Mouse (Mus musculus) hindbrain, embryonic 10.5 days (tissue): ENCODE results near the gene Mtfmt. TPM values are rescaled to one million over a fixed set of nuclear protein-coding genes. Genes with fewer than 3 reads are reported as not detected.

Experiments
- DNase-seq: peaks from one replicate; pipeline ENCODE4 v3.0.0-alpha.2; 2017; ENCODE audit warnings: low spot score
- H3K27ac ChIP-seq: fragments of 300-500 bp; sonication (generic); 2 replicates; pipeline ENCODE4 v1.5.1; 2016; ENCODE audit warnings: mild to moderate bottlenecking, moderate library complexity
- H3K27me3 ChIP-seq: fragments of 300-500 bp; sonication (generic); 2 replicates; pipeline ENCODE4 v1.6.1; 2016; ENCODE audit warnings: mild to moderate bottlenecking; ENCODE audit not compliant: poor library complexity, insufficient read depth, severe bottlenecking
- H3K36me3 ChIP-seq: fragments of 300-500 bp; sonication (generic); 2 replicates; pipeline ENCODE4 v1.6.1; 2016; ENCODE audit warnings: mild to moderate bottlenecking, moderate library complexity
- H3K4me1 ChIP-seq: fragments of 300-500 bp; sonication (generic); replicated peaks from 2 replicates; pipeline ENCODE4 v1.6.1; 2016; ENCODE audit warnings: mild to moderate bottlenecking
- H3K4me3 ChIP-seq: fragments of 300-500 bp; sonication (generic); 2 replicates; pipeline ENCODE4 v1.5.1; 2016; ENCODE audit warnings: mild to moderate bottlenecking, moderate library complexity
- H3K9me3 ChIP-seq: fragments of 300-500 bp; sonication (generic); 2 replicates; pipeline ENCODE4 v1.6.1; 2016; ENCODE audit warnings: mild to moderate bottlenecking, moderate library complexity
- whole genome bisulfite sequencing: fragments of 180-500 bp; shearing (Covaris S2); methylation state at CpG from one replicate; pipeline ENCODE4 v1.1.7; 2016; 5-methylcytosine and 5-hydroxymethylcytosine counted together
- polyA plus RNA-seq: library from polyadenylated mRNA; unstranded; fragments of >200 nt; fragmentation: Nextera tagmentation; extraction: Ambion mirVana; gene quantifications from 2 replicates; pipeline ENCODE4 v1.2.1, GENCODE M21; 2016

Mtfmt gene
- polyA plus RNA-seq, 1 experiment from 2014 or later, result 20.5 TPM

DNA sequence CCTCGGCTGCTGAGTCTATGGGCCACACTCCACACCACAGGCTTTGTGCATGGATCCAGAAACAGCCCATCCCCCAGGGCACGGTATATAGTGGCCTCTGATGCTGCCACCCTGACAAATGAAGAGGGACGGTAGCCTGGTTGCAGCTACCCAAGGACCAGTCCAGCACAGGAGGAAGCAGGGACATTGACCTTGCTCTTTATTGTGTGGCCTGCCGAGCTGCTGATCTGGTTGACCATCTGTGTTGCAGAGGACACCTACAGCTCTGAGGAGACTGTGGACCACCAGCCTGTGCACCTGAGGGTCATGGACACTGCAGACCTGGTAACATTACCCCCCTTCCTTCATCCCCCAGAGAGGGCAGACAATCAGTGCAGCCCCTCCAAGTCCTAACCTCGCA, 28.3 kb upstream of the Mtfmt start:
- H3K4me1 ChIP-seq, result no peaks in the 10 kb centered on the region
- 80% methylated on average over 5 of the region's 5 CpGs for WGBS
- H3K36me3 ChIP-seq, result no peaks in the 10 kb centered on the region
- H3K9me3 ChIP-seq, result no peaks in the 10 kb centered on the region
- H3K27me3 ChIP-seq, result no peaks in the 10 kb centered on the region
- no peak overlapping the region for H3K4me3 ChIP-seq
- DNase-seq, result no peak
- H3K27ac ChIP-seq, result no peak overlapping the region

DNA sequence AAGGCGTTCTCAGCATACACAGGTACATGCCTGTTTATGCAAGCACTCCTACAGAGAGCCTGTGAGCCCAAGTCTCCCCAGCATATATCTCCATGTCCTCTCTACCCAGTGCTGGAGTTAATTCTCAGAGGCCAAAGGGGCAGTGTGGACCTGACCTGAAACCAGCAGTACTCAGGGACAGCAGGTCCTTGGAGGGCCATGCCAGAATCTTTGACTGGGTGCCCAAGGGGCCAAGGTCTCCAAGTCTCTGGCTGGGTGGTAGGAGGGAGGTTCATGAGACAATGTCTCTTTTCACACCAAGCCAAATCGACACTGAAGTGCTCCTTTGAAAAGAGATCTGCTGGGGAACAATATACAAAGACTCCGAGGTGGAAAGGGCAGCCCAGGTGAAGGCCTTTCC, 27.7 kb upstream of the Mtfmt start:
- Histone ChIP-seq H3K36me3 (no peaks in the 10 kb centered on the region), H3K4me1 (no peaks in the 10 kb centered on the region), H3K4me3 (no peak overlapping the region), H3K27ac (no peak overlapping the region), H3K9me3 (no peaks in the 10 kb centered on the region), H3K27me3 (no peaks in the 10 kb centered on the region)
- DNase-seq, result no peak
- 71% methylated on average over 3 of the region's 3 CpGs for WGBS

DNA sequence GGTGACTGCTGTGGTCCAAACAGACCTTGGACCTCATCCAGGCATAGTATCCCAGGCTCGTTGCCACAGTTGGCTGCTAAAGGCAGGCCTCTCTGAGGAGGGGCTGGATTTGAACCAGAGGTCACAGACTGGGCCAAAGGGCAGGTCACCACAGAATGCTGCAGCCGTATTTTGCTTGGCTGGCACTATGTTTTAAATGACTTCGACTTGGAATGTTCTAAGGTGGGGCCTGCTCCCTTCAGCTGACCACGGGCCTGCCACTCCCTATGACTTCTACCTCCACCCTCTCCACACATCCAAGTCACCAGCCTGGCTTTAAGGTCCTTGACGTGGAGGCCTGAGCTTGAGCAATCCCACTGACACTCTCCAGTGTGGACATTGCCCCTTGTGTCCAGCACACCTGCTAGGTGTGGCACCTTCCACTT, 26.7 kb upstream of the Mtfmt start:
- no peaks in the 10 kb centered on the region for H3K4me1 ChIP-seq
- no peak overlapping the region for H3K27ac ChIP-seq
- 73% methylated on average over 5 of the region's 5 CpGs for WGBS
- no peak for DNase-seq
- no peaks in the 10 kb centered on the region for H3K27me3 ChIP-seq
- H3K36me3 ChIP-seq, result no peaks in the 10 kb centered on the region
- H3K4me3 ChIP-seq, result no peak overlapping the region
- no peaks in the 10 kb centered on the region for H3K9me3 ChIP-seq

DNA sequence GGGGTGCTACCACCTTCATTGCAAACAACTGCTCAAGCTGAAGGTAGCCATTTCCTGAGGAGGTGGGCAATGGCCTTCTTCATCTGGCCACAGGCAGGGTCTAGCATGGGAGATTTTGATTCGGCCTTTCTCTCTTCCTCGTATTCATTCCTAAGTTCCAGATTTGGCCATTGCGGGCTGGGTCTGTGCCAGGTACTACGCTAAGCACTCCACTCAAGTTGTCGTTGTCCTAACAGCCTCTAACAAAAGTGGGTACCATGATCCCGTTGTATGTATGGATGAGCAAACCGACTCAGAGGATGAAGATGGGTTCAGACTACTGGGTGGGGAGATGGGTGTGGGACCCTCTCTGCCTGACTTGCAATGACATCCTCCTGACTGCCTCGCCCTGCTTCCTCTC, 25.2 kb upstream of the Mtfmt start:
- no peaks in the 10 kb centered on the region for H3K36me3 ChIP-seq
- no peak overlapping the region for H3K27ac ChIP-seq
- no peaks in the 10 kb centered on the region for H3K27me3 ChIP-seq
- H3K4me3 ChIP-seq, result no peak overlapping the region
- DNase-seq, result no peak
- 94% methylated on average over 8 of the region's 8 CpGs for WGBS
- no peaks in the 10 kb centered on the region for H3K9me3 ChIP-seq
- no peaks in the 10 kb centered on the region for H3K4me1 ChIP-seq

DNA sequence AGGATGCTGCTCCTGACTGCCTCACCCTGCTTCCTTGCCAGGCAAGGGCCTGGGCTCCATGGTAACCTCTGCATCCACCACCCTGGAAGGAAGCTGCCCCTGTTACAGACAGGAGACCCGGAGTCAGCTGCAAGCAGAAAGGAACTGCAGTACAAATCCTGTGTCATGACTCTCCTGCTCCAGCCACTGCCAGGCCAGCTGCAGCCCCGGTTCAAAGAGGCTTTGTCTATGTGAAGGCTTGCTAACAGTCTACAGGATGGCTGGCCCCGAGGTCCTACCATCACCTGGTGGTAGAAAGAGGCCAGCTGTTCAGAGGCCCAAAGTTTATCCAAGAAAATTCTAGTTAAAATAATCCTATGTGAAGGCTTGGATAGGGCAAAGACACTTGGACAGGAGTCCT, 24.3 kb upstream of the Mtfmt start:
- Histone ChIP-seq H3K4me1 (no peaks in the 10 kb centered on the region), H3K27ac (no peak overlapping the region), H3K9me3 (no peaks in the 10 kb centered on the region), H3K36me3 (no peaks in the 10 kb centered on the region), H3K4me3 (no peak overlapping the region), H3K27me3 (no peaks in the 10 kb centered on the region)
- no peak for DNase-seq
- 75% methylated on average over 3 of the region's 3 CpGs for WGBS

DNA sequence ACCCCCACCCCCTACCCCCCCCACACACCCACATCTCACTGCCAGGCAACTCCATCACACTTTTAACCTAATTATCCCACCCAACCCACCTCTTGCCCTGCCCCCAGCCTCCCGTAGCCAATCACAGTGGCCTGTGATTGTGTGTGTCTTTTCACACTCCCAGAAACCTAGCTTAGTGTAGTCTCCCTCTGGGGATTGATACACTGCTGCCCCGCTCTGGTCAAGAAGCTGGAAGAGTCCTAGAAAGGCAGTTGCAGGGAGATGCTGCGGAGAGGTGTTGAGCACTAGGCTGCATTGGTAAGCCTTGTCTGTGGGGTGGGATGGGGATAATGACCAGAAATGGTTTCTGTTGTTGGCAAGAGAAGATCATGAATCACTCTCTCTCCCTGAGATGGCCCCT, 17.8 kb upstream of the Mtfmt start:
- 61% methylated on average over 3 of the region's 3 CpGs for WGBS
- no peak for DNase-seq
- no peak overlapping the region for H3K4me3 ChIP-seq
- H3K4me1 ChIP-seq, result 0 out of 2 replicates have a peak, but pooled peaks cover 3% of the 10 kb centered on the region
- no peaks in the 10 kb centered on the region for H3K27me3 ChIP-seq
- H3K36me3 ChIP-seq, result no peaks in the 10 kb centered on the region
- H3K27ac ChIP-seq, result no peak overlapping the region
- H3K9me3 ChIP-seq, result no peaks in the 10 kb centered on the region

DNA sequence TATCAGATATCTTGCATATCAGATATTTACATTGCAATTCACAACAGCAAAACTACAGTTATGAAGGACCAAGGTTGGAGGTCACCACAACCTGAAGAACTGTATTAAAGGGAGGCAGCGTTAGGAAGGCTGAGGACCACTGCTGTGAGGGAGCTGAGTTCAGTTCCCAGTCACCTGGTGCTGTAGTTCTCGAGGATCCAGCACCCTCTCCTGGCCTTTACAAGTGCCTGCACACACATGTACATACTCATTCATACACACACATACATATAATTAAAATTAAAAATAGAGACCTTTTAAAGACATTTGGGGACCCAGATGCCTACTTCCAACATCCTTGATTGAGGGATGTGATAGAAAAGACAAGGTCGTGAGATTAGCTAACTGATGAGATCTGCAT, 15.9 kb upstream of the Mtfmt start:
- no peak for DNase-seq
- no peaks in the 10 kb centered on the region for H3K9me3 ChIP-seq
- H3K4me1 ChIP-seq, result 0 out of 2 replicates have a peak, but pooled peaks cover 4% of the 10 kb centered on the region
- H3K27me3 ChIP-seq, result no peaks in the 10 kb centered on the region
- 74% methylated on average over 3 of the region's 3 CpGs for WGBS
- no peak overlapping the region for H3K27ac ChIP-seq
- no peak overlapping the region for H3K4me3 ChIP-seq
- H3K36me3 ChIP-seq, result no peaks in the 10 kb centered on the region

DNA sequence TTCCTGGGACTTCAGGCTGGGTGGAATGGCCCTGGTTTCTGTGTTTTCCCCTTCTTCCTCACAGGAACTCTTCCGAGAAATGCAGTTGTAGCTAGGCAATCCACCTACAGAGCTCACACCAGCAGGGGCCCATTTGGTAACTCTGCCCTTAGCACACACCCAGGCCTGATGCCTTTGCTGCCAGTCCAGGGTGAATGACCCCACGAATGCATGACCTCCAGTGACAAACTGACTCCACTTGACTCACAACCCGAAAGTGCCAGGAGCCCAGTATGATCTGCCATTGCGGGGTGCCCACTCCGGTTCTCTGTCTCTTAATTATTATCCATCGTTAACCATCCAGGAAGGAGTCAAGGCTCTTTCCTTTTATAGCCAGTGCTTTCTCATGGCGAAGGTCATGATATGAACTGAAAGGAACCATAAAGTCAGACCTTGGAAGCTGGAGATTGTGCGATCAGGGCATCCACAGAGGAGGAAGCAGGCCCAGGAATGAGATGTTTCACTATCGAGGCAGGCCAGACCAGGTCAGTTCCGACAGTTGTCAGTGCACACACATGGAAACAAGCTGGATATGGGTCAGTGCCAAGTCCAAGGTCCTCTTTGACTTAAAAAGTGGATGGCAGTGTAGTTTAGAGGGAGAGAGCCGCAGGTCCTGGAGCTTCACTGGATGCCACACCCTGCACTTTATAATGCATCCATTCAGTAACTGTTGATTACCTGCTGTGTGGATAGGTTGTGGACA, 12.7 kb upstream of the Mtfmt start, which contains the start of gene Slc51b:
Gene Slc51b, minus strand, starts transcription at position 196 of the 742 bp plus-strand sequence.
- no peak for DNase-seq
- Histone ChIP-seq H3K27me3 (no peaks in the 10 kb centered on the region), H3K36me3 (no peaks in the 10 kb centered on the region), H3K9me3 (no peaks in the 10 kb centered on the region), H3K4me1 (0 out of 2 replicates have a peak, but pooled peaks cover 3% of the 10 kb centered on the region), H3K4me3 (no peak within 1 kb of the TSS), H3K27ac (no peak within 1 kb of the TSS)
- 83% methylated on average over 11 of the region's 11 CpGs for WGBS

DNA sequence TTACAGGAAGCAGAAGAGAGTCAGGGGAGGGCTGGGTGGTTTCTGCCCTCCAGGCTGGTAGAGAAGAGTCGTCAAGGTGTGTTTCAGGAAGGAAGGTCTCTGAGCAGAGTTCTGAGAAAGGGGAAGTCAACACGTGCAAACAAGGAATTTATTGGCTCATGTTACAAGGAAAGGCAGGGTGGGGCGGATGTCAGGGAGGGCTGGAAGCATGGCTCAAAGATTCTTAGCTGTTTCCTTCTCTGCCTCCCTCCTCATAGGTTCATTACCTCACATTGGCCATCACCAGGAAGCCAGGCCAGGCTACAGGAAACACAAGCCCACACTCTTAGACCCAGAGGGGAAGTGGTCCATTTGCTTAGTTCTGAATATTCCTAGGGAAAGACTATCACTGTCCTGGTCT, 11.2 kb upstream of the Mtfmt start:
- Histone ChIP-seq H3K4me1 (0 out of 2 replicates have a peak, but pooled peaks cover 3% of the 10 kb centered on the region), H3K27ac (no peak overlapping the region), H3K27me3 (no peaks in the 10 kb centered on the region), H3K9me3 (no peaks in the 10 kb centered on the region), H3K36me3 (no peaks in the 10 kb centered on the region), H3K4me3 (no peak overlapping the region)
- 47% methylated on average over 3 of the region's 3 CpGs for WGBS
- DNase-seq, result no peak

DNA sequence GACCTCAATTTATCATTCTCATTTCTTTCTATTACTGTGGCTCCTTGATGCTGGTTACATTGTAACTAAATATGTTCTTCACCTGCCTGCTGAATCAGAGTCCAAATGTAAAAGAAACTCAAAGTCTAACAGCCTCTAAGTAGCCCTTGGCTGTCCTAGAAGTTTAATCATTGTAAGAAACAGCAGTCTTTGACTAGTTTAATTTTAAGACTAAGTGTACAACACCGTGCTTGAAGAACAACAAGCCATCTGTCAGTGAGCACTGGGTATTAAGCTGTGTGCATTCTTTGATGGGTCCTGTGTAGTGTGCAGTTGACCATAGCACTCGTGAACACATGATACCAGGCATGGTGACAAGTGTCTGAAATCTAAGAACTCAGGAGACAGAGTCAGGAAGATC, 8.1 kb upstream of the Mtfmt start:
- no peaks in the 10 kb centered on the region for H3K27me3 ChIP-seq
- H3K4me3 ChIP-seq, result no peak overlapping the region
- 80% methylated on average over 2 of the region's 2 CpGs for WGBS
- no peak overlapping the region for H3K27ac ChIP-seq
- no peaks in the 10 kb centered on the region for H3K9me3 ChIP-seq
- no peak for DNase-seq
- 0 out of 2 replicates have a peak, but pooled peaks cover 3% of the 10 kb centered on the region for H3K4me1 ChIP-seq
- no peaks in the 10 kb centered on the region for H3K36me3 ChIP-seq

DNA sequence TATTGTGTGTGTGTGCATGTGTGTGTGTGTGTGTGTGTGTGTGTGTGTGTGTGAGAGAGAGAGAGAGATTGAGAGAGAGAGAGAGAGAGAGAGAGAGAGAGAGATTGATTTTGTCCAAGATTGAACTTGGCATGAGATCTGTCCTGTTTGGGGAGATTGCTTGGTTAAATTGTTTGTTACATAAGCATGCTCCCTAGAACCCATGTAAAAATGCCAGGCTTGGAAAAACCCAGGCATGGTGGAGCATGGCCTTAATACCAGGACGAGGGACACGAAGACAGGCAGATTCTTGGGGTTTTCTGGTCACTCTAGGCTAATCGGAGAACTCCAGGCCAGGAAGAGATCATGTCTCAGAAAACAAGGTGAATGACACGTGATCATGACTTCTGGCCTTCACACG, 7.6 kb upstream of the Mtfmt start:
- no peak for DNase-seq
- WGBS, result 89% methylated on average over 5 of the region's 5 CpGs
- Histone ChIP-seq H3K4me1 (0 out of 2 replicates have a peak, but pooled peaks cover 3% of the 10 kb centered on the region), H3K9me3 (no peaks in the 10 kb centered on the region), H3K4me3 (no peak overlapping the region), H3K27me3 (no peaks in the 10 kb centered on the region), H3K27ac (no peak overlapping the region), H3K36me3 (no peaks in the 10 kb centered on the region)

DNA sequence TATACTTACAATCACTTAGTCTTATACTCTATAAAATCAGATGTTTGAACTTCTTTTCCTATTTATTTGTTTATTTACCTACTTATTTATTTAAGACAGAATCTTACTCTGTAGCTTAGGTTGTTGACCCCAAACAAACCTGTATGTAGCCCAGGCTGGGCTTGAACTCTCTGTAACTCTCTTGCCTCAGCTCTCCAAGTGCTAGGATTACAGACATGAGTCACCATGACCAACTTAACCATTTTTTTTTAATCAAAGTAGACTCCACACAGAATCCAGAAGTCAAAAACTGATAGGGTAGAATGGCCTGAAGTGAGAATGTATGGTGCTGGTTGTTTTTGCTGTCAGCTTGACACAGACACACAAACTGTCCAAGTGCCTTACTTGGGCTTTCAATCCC, 5.2 kb upstream of the Mtfmt start:
- Histone ChIP-seq H3K4me1 (no peaks in the 10 kb centered on the region), H3K27ac (no peak overlapping the region), H3K9me3 (no peaks in the 10 kb centered on the region), H3K27me3 (no peaks in the 10 kb centered on the region), H3K4me3 (no peak overlapping the region), H3K36me3 (no peaks in the 10 kb centered on the region)
- DNase-seq, result no peak

DNA sequence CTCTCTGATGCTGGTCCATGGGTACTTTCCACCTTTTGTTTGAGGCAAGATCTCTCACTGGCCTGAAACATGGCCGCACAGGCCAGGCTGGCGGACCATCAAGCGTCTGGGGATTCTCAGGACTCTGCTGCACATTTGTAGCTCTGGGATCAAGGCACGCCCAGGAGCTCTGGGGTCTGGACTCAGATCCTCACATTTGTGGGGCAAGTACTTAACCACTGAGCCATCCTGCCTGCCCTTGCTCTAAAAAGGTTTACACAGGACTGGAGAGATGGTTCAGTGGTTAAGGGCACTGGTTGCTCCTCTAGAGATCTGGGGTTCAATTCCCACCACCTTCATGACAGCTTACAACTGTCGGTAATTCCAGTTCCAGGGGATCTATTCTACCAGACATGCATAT, 4.7 kb upstream of the Mtfmt start:
- 84% methylated on average over 5 of the region's 5 CpGs for WGBS
- H3K4me1 ChIP-seq, result 0 out of 2 replicates have a peak, but pooled peaks cover 2% of the 10 kb centered on the region
- no peaks in the 10 kb centered on the region for H3K27me3 ChIP-seq
- no peak overlapping the region for H3K27ac ChIP-seq
- no peak overlapping the region for H3K4me3 ChIP-seq
- DNase-seq, result no peak
- H3K9me3 ChIP-seq, result no peaks in the 10 kb centered on the region
- H3K36me3 ChIP-seq, result no peaks in the 10 kb centered on the region

DNA sequence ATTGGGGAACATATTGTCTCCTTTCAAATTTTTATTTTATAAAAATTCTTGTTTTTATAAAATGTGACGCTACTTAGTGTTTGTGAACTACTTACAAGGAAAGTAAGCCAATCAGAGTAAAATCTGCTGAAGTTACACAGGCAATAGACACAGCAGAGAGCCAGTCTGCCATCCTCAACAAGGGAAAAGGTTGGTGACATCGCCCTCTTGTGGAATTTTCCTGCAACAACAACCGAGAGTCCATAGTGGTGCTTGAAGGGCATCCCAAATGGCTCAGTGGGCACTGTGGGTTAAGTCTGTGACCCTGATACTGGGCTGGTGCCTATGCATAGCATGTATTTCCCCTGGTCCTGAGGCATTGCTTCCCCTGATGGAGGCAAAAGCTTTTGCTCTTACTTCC, 3.3 kb upstream of the Mtfmt start:
- DNase-seq, result peak; percentile 81
- Histone ChIP-seq H3K36me3 (no peaks in the 10 kb centered on the region), H3K4me1 (peaks cover 10% of the 10 kb centered on the region), H3K27me3 (no peaks in the 10 kb centered on the region), H3K27ac (no peak overlapping the region), H3K9me3 (no peaks in the 10 kb centered on the region), H3K4me3 (no peak overlapping the region)
- WGBS, result 3% methylated on average over 3 of the region's 3 CpGs
